Mouse (Mus musculus) intestine, embryonic 14.5 days (tissue): ENCODE results near the gene Tril. TPM values are rescaled to one million over a fixed set of nuclear protein-coding genes. Genes with fewer than 3 reads are reported as not detected.

ENCODE experiments used
- polyA plus RNA-seq: library from polyadenylated mRNA; unstranded; fragments of >200 nt; fragmentation: Nextera tagmentation; extraction: Ambion mirVana; gene quantifications from 2 replicates; pipeline ENCODE4 v1.2.1, GENCODE M21; 2014

Gene Tril
- polyA plus RNA-seq, 1 experiment from 2014 or later: 15.9 TPM

Other genes starting within 250 kb of the Tril start
- gene Cpvl, start 157.8 kb upstream of the Tril start, polyA plus RNA-seq: 0.16 TPM in 1 of 2 replicates, not detected in the other
- gene Chn2, start 218.7 kb upstream of the Tril start, polyA plus RNA-seq: 23.6 and 25.0 TPM in 2 replicates